In the genomic region with DNA sequence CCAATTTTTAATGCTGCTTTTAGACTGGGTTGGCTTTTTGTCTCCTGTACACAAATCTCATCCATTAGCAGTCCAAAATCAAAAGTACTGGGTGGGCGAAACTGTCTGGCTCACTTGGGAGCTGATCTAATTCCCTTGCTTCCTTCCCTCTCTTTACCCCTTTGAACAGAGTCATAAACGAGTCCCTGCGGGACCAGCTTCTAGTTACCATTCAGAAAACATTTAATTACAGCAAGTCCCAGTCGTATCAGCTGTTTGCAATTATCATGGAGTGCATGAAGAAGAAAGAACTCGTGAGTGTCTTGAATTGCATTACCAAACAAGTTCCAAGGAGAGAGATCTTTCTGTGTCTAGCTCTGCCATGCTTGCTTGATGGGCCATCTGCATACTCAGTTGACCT, we compare ENCODE assay signal across 20 mouse cellular contexts. TPM values are rescaled to one million over a fixed set of nuclear protein-coding genes. Genes with fewer than 3 reads are reported as not detected.
DNase-seq lines count a peak whose midpoint lies in the region; ATAC-seq and TF ChIP-seq lines count a peak whose summit lies in the region.
"Had no signal": no experiment of that assay in that cellular context is flagged by ENCODE, and none has a peak within 500 bp of the region (broad histone marks: within the 10 kb centered on the region; RNA-seq: fewer than 3 reads in every experiment).

No protein-coding gene starts in this region.

- no peaks in the 10 kb centered on the region for H3K27me3 ChIP-seq in forebrain, embryonic 14.5 days (replicated peaks; ENCODE audit: control insufficient read depth, insufficient read depth, low read length)
- H3K27me3 ChIP-seq in forebrain, embryonic 16.5 days (replicated peaks; ENCODE audit: control insufficient read depth, insufficient read depth, low read length) = no peaks in the 10 kb centered on the region
- H3K27me3 ChIP-seq: forebrain, embryonic 12.5 days; heart, embryonic 12.5 days; intestine, embryonic 15.5 days had no signal

- no peak overlapping the region for H3K9ac ChIP-seq in forebrain, embryonic 14.5 days (ENCODE audit: low read length)
- H3K9ac ChIP-seq in forebrain, embryonic 16.5 days (replicated peaks; ENCODE audit: low read depth, low read length) = no peak overlapping the region
- H3K9ac ChIP-seq: forebrain, embryonic 12.5 days; heart, embryonic 12.5 days; intestine, embryonic 15.5 days had no signal

- peak; percentile 8 for DNase-seq in forebrain, embryonic 14.5 days (ENCODE audit: low spot score)
- peak; percentile 8 for DNase-seq in layer of hippocampus, adult 9-11 months
- DNase-seq in layer of hippocampus, postnatal 10 days (ENCODE audit: low spot score in 2 of 2) = no peak
- peak; percentile 46 for DNase-seq in brain, embryonic 14.5 days (ENCODE audit: low read depth)
- no peak for DNase-seq in cerebellum, postnatal 10 days
- no peak for DNase-seq in cerebellum, adult 18-20 months
- DNase-seq: adrenal gland, postnatal 14 days; cerebellum, adult 11 months; cerebellum, adult 9-10 months; cerebellum, postnatal 36 days; gastrocnemius, postnatal 14 days; heart, adult 2 months; kidney, adult 18-20 months had no signal

- no peak for TF ChIP-seq CTCF in brain, embryonic 14.5 days (IDR thresholded peaks at IDR 0.05; ENCODE audit: borderline replicate concordance, extremely low read depth, insufficient read depth, insufficient read length)

- no peak for TF ChIP-seq POLR2A in brain, embryonic 14.5 days (IDR thresholded peaks at IDR 0.05; ENCODE audit: borderline replicate concordance, extremely low read depth, insufficient read depth, insufficient read length, poor library complexity, severe bottlenecking)

- H3K4me1 ChIP-seq in forebrain, embryonic 14.5 days (ENCODE audit: control insufficient read depth, insufficient read depth, low read length) = no peaks in the 10 kb centered on the region
- no peaks in the 10 kb centered on the region for H3K4me1 ChIP-seq in forebrain, embryonic 16.5 days (replicated peaks; ENCODE audit: control insufficient read depth, insufficient read depth, low read length)
- H3K4me1 ChIP-seq: forebrain, embryonic 12.5 days; heart, embryonic 12.5 days; intestine, embryonic 15.5 days had no signal

- no peaks in the 10 kb centered on the region for H3K36me3 ChIP-seq in forebrain, embryonic 14.5 days (ENCODE audit: control insufficient read depth, insufficient read depth, low read length)
- H3K36me3 ChIP-seq in forebrain, embryonic 16.5 days (ENCODE audit: control insufficient read depth, insufficient read depth) = no peaks in the 10 kb centered on the region
- H3K36me3 ChIP-seq: forebrain, embryonic 12.5 days; heart, embryonic 12.5 days; hindbrain, embryonic 10.5 days; intestine, embryonic 15.5 days had no signal

- no peak overlapping the region for H3K27ac ChIP-seq in forebrain, embryonic 14.5 days (ENCODE audit: low read depth, low read length)
- no peak overlapping the region for H3K27ac ChIP-seq in forebrain, embryonic 16.5 days (ENCODE audit: low read length)
- H3K27ac ChIP-seq: forebrain, embryonic 12.5 days; heart, adult 2 months; hindbrain, embryonic 10.5 days; intestine, embryonic 15.5 days had no signal

- no peak for ATAC-seq in forebrain, embryonic 14.5 days
- no peak for ATAC-seq in forebrain, embryonic 16.5 days
- ATAC-seq: intestine, embryonic 15.5 days had no signal

- no peaks in the 10 kb centered on the region for H3K9me3 ChIP-seq in forebrain, embryonic 14.5 days (replicated peaks; ENCODE audit: control insufficient read depth, low read length)
- no peaks in the 10 kb centered on the region for H3K9me3 ChIP-seq in forebrain, embryonic 16.5 days (ENCODE audit: control insufficient read depth, low read length)
- H3K9me3 ChIP-seq: forebrain, embryonic 12.5 days; heart, embryonic 12.5 days; hindbrain, embryonic 10.5 days; intestine, embryonic 15.5 days had no signal

- no peak overlapping the region for H3K4me2 ChIP-seq in forebrain, embryonic 14.5 days (ENCODE audit: low read length)
- no peak overlapping the region for H3K4me2 ChIP-seq in forebrain, embryonic 16.5 days (ENCODE audit: low read length)
- H3K4me2 ChIP-seq: forebrain, embryonic 12.5 days; heart, embryonic 12.5 days; intestine, embryonic 15.5 days had no signal

- no peak overlapping the region for H3K4me3 ChIP-seq in forebrain, embryonic 14.5 days (ENCODE audit: low read depth, low read length)
- H3K4me3 ChIP-seq in forebrain, embryonic 16.5 days (replicated peaks; ENCODE audit: low read length) = no peak overlapping the region
- H3K4me3 ChIP-seq: forebrain, embryonic 12.5 days; heart, adult 2 months; heart, embryonic 12.5 days; hindbrain, embryonic 10.5 days; intestine, embryonic 15.5 days had no signal

- 41% methylated on average over 5 of the region's 5 CpGs for WGBS in forebrain, embryonic 14.5 days
- WGBS in forebrain, embryonic 16.5 days = 28% methylated on average over 5 of the region's 5 CpGs

RNA-seq across cellular contexts. Expression of a gene that starts 55.1 kb away (rescaled TPM):
- 0.11 and 0.49 TPM in 2 replicates for polyA plus RNA-seq in forebrain, embryonic 14.5 days (2014; fragmentation: Nextera tagmentation; extraction: Ambion mirVana)
- polyA plus RNA-seq in forebrain, embryonic 16.5 days (2015; fragmentation: Nextera tagmentation; extraction: Ambion mirVana) = 0.08 and 0.53 TPM in 2 replicates
- total RNA-seq in layer of hippocampus, postnatal 10 days (2021) = under 1 TPM; 0.11 TPM
- 0.20 and 0.31 TPM in 2 replicates for polyA plus RNA-seq in brain, embryonic 14.5 days (2012; rRNA removed)
- total RNA-seq: adrenal gland, postnatal 14 days; heart, adult 2 months; heart, postnatal 25 days; MEL had no signal
- polyA plus RNA-seq: heart, embryonic 12.5 days; intestine, embryonic 15.5 days had no signal

Comparison
In these comparisons a context has a peak if more than half of its experiments do, and no peak if none do; other contexts are left out.
1. DNase-seq: peak in forebrain, embryonic 14.5 days (single experiment), layer of hippocampus, adult 9-11 months (single experiment) and brain, embryonic 14.5 days (single experiment); none in layer of hippocampus, postnatal 10 days (0 of 2), cerebellum, postnatal 10 days (0 of 2) and cerebellum, adult 18-20 months (0 of 2).